ENCODE assay signal across 16 mouse cellular contexts in the genomic region with DNA sequence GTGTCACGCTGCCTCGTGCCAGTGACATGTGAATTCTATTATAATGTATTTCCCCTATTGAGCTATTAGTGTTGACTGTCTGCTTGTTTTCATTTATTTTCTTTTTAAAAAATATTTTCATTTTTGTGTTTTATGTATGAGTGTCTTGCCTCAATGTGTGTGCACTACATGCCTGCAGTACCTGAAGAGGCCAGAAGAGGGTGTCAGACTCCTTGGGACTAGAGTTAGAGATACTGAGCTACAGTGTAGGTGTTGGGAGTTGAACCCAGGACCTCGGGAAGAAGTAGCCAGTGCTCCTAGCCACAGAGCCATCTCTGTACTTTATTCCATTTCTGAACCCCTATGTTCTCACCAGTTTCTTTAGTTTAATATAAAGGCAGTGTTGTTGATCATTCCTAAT.
DNase-seq lines count a peak whose midpoint lies in the region; TF ChIP-seq lines count a peak whose summit lies in the region.
"Had no signal": no experiment of that assay in that cellular context is flagged by ENCODE, and none has a peak within 500 bp of the region (broad histone marks: within the 10 kb centered on the region; RNA-seq: fewer than 3 reads in every experiment).

No protein-coding gene starts in this region.

- H3K27ac ChIP-seq in layer of hippocampus, adult 2 months, result no peak overlapping the region
- no peak overlapping the region for H3K27ac ChIP-seq in thymus, adult 2 months (ENCODE audit: control insufficient read depth, insufficient read depth, low read length)
- H3K27ac ChIP-seq: embryonic facial prominence, embryonic 12.5 days; heart, embryonic 13.5 days; liver, embryonic 15.5 days; macrophage; midbrain, embryonic 13.5 days had no signal

- H3K4me1 ChIP-seq in thymus, adult 2 months (replicated peaks; ENCODE audit: control insufficient read depth, insufficient read depth, low read length), result peaks cover 27% of the 10 kb centered on the region
- H3K4me1 ChIP-seq: embryonic facial prominence, embryonic 12.5 days; heart, embryonic 13.5 days; liver, embryonic 15.5 days; midbrain, embryonic 13.5 days had no signal

- WGBS in thymus, adult 2 months, result 98% methylated on average over 3 of the region's 3 CpGs

- peak; percentile 59 for TF ChIP-seq CTCF in layer of hippocampus, adult 2 months (conservative IDR thresholded peaks at IDR 0.05)
- no peak for TF ChIP-seq CTCF in thymus, adult 2 months (IDR thresholded peaks at IDR 0.05; ENCODE audit: borderline replicate concordance, control insufficient read depth, extremely low read depth, insufficient read depth, low read length, poor library complexity)

- H3K27me3 ChIP-seq in thymus, adult 2 months (ENCODE audit: control insufficient read depth, insufficient read depth, low read length), result no peaks in the 10 kb centered on the region
- H3K27me3 ChIP-seq: embryonic facial prominence, embryonic 12.5 days; heart, embryonic 13.5 days; liver, embryonic 15.5 days; midbrain, embryonic 13.5 days had no signal

- no peak for DNase-seq in layer of hippocampus, adult 2 months (ENCODE audit: low spot score in 2 of 2)
- no peak for DNase-seq in layer of hippocampus, postnatal 14 days (ENCODE audit: low spot score in 2 of 2)
- DNase-seq in thymus, postnatal 4 days, result peak; percentile 31
- DNase-seq in thymus, adult 2 months, result no peak
- peak; percentile 22 for DNase-seq in T-cell, adult 2 months (ENCODE audit: low spot score)
- peak; percentile 29 for DNase-seq in testis, postnatal 14 days (ENCODE audit: low spot score)
- no peak for DNase-seq in spleen, postnatal 36 days (ENCODE audit: low spot score in 2 of 2)
- DNase-seq in kidney, postnatal 25 days, result no peak
- DNase-seq: gastrocnemius, postnatal 36 days; kidney, postnatal 10 days; left cerebral cortex, postnatal 4 days had no signal

- TF ChIP-seq POLR2A in thymus, adult 2 months (IDR thresholded peaks at IDR 0.05; ENCODE audit: control insufficient read depth, extremely low read depth, insufficient read depth, low read length, poor library complexity), result no peak

- no peaks in the 10 kb centered on the region for H3K36me3 ChIP-seq in thymus, adult 2 months (ENCODE audit: control insufficient read depth, insufficient read depth, low read length)
- H3K36me3 ChIP-seq: embryonic facial prominence, embryonic 12.5 days; heart, embryonic 13.5 days; liver, embryonic 15.5 days; midbrain, embryonic 13.5 days had no signal

- H3K4me3 ChIP-seq in layer of hippocampus, adult 2 months, result no peak overlapping the region
- H3K4me3 ChIP-seq in thymus, adult 2 months (ENCODE audit: control insufficient read depth, insufficient read depth, low read length), result no peak overlapping the region
- H3K4me3 ChIP-seq: embryonic facial prominence, embryonic 12.5 days; heart, embryonic 13.5 days; liver, embryonic 15.5 days; midbrain, embryonic 13.5 days had no signal

Comparison
In these comparisons a context has a peak if more than half of its experiments do, and no peak if none do; other contexts are left out.
1. DNase-seq: peak in thymus, postnatal 4 days (single experiment), T-cell, adult 2 months (single experiment) and testis, postnatal 14 days (single experiment); none in layer of hippocampus, adult 2 months (0 of 2), layer of hippocampus, postnatal 14 days (0 of 2), thymus, adult 2 months (single experiment), spleen, postnatal 36 days (0 of 2) and kidney, postnatal 25 days (0 of 2).